Mouse (Mus musculus): Measurements from ENCODE around the gene Rab3il1.

DNA sequence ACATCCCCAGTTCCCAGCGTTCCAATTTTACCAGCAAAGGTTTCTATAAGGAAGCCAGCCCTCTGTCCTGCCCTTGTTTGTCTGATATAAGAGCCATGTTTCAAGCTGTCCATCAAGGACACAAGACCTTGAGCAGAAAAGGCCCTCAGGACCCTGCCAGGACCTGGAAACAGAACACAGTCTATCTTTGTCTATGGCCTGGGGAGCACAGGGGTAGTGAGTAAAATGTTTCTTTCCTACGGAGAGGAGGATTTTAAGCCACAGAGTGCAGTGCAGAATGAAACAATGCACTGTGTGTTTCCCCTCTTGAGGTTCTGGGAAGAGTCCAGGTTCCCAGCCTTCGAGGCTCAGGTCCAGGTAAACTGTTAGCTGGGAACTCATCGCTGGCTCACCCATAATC lies 85.5 kb downstream of the Rab3il1 start:
- TF ChIP-seq GATA1 (IDR thresholded peaks at IDR 0.05; ENCODE audit: low read length) (no peak), TAL1 (IDR thresholded peaks at IDR 0.05; ENCODE audit: low read length) (no peak)

Data from erythroblast, embryonic 14.5 days (primary cell).